Mouse (Mus musculus): ENCODE measurements around the gene Lrig2. TPM values are rescaled to one million over a fixed set of nuclear protein-coding genes. Genes with fewer than 3 reads are reported as not detected.

The Lrig2 gene
- polyA plus RNA-seq (2016; fragmentation: Nextera tagmentation; extraction: Ambion mirVana) = 35.2 and 37.1 TPM in 2 replicates

- no peaks in the 10 kb centered on the region for H3K9me3 ChIP-seq (replicated peaks)
- no peaks in the 10 kb centered on the region for H3K27me3 ChIP-seq
- peak within 1 kb of the TSS; percentile 91 for H3K9ac ChIP-seq
- peaks cover 18% of the 10 kb centered on the region for H3K4me1 ChIP-seq
- H3K36me3 ChIP-seq = no peaks in the 10 kb centered on the region
- WGBS = under 1% methylated on average over 67 of the region's 71 CpGs
- ATAC-seq (ENCODE audit: low FRiP score) = peak; percentile 98
- H3K27ac ChIP-seq = peak within 1 kb of the TSS; percentile 99
- peak within 1 kb of the TSS; percentile 64 for H3K4me2 ChIP-seq (replicated peaks)
- H3K4me3 ChIP-seq = peak within 1 kb of the TSS; percentile 93
Measured at GRCm38 (mm10) chr3:104511538-104512423, at the start of gene Lrig2. Gene Lrig2 (minus strand): TSS chr3:104511918.

GRCm38 (mm10) chr3:104556624-104557023 lies 44.9 kb upstream of the Lrig2 start:
- no peak overlapping the region for H3K9ac ChIP-seq
- H3K4me3 ChIP-seq = no peak overlapping the region
- H3K36me3 ChIP-seq = no peaks in the 10 kb centered on the region
- H3K27me3 ChIP-seq = no peaks in the 10 kb centered on the region
- H3K27ac ChIP-seq = no peak overlapping the region
- no peak overlapping the region for H3K4me2 ChIP-seq (replicated peaks)
- H3K9me3 ChIP-seq (replicated peaks) = no peaks in the 10 kb centered on the region
- H3K4me1 ChIP-seq = no peaks in the 10 kb centered on the region
- WGBS = 90% methylated on average over 1 of the region's 1 CpGs
- no peak for ATAC-seq (ENCODE audit: low FRiP score)

GRCm38 (mm10) chr3:104550594-104550993 lies 38.9 kb upstream of the Lrig2 start:
- H3K27ac ChIP-seq = no peak overlapping the region
- WGBS = 60% methylated on average over 3 of the region's 3 CpGs
- H3K4me3 ChIP-seq = no peak overlapping the region
- H3K4me2 ChIP-seq (replicated peaks) = no peak overlapping the region
- no peaks in the 10 kb centered on the region for H3K9me3 ChIP-seq (replicated peaks)
- H3K36me3 ChIP-seq = no peaks in the 10 kb centered on the region
- no peak overlapping the region for H3K9ac ChIP-seq
- H3K27me3 ChIP-seq = no peaks in the 10 kb centered on the region
- no peaks in the 10 kb centered on the region for H3K4me1 ChIP-seq
- no peak for ATAC-seq (ENCODE audit: low FRiP score)

DNA sequence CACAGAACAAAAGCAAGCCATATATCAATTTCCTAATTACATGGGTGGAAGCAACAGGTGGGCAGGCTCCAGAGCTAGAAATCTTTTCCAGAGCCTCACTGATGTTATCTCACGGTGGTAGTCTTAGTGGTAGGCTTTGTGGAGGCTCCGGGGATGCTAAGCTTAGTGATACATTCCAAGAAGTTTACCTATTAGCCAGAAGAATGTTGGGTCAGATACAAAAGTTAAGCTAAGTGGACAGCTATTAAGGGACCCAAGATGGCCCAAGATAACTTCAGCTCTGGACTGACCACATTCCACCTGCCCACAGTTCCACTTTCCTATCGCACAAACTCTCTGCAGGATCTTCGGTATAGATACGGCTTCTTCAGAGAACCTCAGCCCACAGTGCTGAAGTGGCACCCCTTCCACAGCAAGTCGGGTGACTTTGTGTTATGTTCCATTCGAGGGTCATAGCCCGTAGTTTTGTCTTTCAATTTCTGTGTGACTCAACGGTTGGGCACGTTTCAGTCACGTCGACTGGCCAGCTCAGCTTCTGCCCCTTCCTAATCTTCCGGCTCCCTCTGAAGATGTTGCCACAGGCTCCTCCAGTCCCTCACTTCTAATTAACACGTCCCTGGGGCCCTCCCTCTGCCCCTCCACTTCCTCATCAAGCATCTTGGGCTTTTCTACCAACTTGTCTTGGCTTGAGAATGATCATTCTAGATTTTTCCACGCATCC lies 36.8 kb upstream of the Lrig2 start:
- Histone ChIP-seq H3K27me3 (no peaks in the 10 kb centered on the region), H3K9ac (no peak overlapping the region), H3K36me3 (no peaks in the 10 kb centered on the region), H3K4me1 (no peaks in the 10 kb centered on the region), H3K4me3 (no peak overlapping the region), H3K27ac (no peak overlapping the region), H3K9me3 (replicated peaks) (no peaks in the 10 kb centered on the region), H3K4me2 (replicated peaks) (no peak overlapping the region)
- ATAC-seq (ENCODE audit: low FRiP score) = no peak
- 76% methylated on average over 15 of the region's 15 CpGs for WGBS

GRCm38 (mm10) chr3:104543825-104544224 lies 32.1 kb upstream of the Lrig2 start:
- no peak overlapping the region for H3K4me3 ChIP-seq
- peaks cover 12% of the 10 kb centered on the region for H3K4me1 ChIP-seq
- no peak overlapping the region for H3K4me2 ChIP-seq (replicated peaks)
- 95% methylated on average over 3 of the region's 3 CpGs for WGBS
- H3K36me3 ChIP-seq = no peaks in the 10 kb centered on the region
- H3K9ac ChIP-seq = no peak overlapping the region
- H3K27ac ChIP-seq = no peak overlapping the region
- ATAC-seq (ENCODE audit: low FRiP score) = no peak
- no peaks in the 10 kb centered on the region for H3K27me3 ChIP-seq
- H3K9me3 ChIP-seq (replicated peaks) = no peaks in the 10 kb centered on the region

DNA sequence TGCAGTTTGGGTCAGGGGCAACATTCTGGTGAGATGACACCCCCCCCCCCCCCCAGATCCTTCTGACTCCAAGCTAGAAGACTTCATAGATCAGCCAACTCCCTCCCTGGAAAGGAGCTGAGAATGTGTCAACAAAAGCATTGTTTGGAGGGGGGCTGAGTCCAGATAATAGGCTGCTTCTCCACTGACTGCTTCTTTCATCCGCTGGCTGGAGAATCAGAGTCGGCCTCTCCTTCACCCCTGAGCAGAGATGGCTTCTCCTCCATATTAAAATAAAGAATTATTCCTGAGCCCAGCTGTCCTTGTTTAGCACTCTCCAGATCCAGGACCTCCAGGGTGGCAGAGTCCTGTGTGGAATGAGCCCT lies 30.3 kb upstream of the Lrig2 start:
- Histone ChIP-seq H3K9ac (peak overlapping the region; percentile 49; the same call in 1 of the 2 replicates), H3K27me3 (no peaks in the 10 kb centered on the region), H3K4me3 (peak overlapping the region; percentile 22)

GRCm38 (mm10) chr3:104541139-104542064 lies 29.7 kb upstream of the Lrig2 start:
- Histone ChIP-seq H3K9me3 (replicated peaks) (no peaks in the 10 kb centered on the region), H3K27me3 (no peaks in the 10 kb centered on the region), H3K4me1 (peaks cover 12% of the 10 kb centered on the region), H3K4me3 (peak overlapping the region; percentile 22), H3K27ac (peak overlapping the region; percentile 73), H3K4me2 (replicated peaks) (peak overlapping the region; percentile 55), H3K9ac (peak overlapping the region; percentile 49; the same call in 1 of the 2 replicates), H3K36me3 (no peaks in the 10 kb centered on the region)
- WGBS = 6% methylated on average over 21 of the region's 21 CpGs
- ATAC-seq (ENCODE audit: low FRiP score) = peak; percentile 88

More for the DNA sequence above, 30.3 kb upstream of the Lrig2 start:
- no peaks in the 10 kb centered on the region for H3K9me3 ChIP-seq (replicated peaks)
- peak overlapping the region; percentile 55 for H3K4me2 ChIP-seq (replicated peaks)
- WGBS = 5% methylated on average over 2 of the region's 2 CpGs
- peak overlapping the region; percentile 73 for H3K27ac ChIP-seq
- peaks cover 12% of the 10 kb centered on the region for H3K4me1 ChIP-seq
- no peaks in the 10 kb centered on the region for H3K36me3 ChIP-seq
- ATAC-seq (ENCODE audit: low FRiP score) = peak; percentile 47

GRCm38 (mm10) chr3:104540480-104541138 lies 28.9 kb upstream of the Lrig2 start:
- Histone ChIP-seq H3K9ac (no peak overlapping the region), H3K9me3 (replicated peaks) (no peaks in the 10 kb centered on the region), H3K4me1 (peaks cover 12% of the 10 kb centered on the region), H3K4me2 (replicated peaks) (no peak overlapping the region), H3K27ac (no peak overlapping the region), H3K36me3 (no peaks in the 10 kb centered on the region), H3K27me3 (no peaks in the 10 kb centered on the region), H3K4me3 (no peak overlapping the region)
- WGBS = 55% methylated on average over 9 of the region's 9 CpGs
- no peak for ATAC-seq (ENCODE audit: low FRiP score)

DNA sequence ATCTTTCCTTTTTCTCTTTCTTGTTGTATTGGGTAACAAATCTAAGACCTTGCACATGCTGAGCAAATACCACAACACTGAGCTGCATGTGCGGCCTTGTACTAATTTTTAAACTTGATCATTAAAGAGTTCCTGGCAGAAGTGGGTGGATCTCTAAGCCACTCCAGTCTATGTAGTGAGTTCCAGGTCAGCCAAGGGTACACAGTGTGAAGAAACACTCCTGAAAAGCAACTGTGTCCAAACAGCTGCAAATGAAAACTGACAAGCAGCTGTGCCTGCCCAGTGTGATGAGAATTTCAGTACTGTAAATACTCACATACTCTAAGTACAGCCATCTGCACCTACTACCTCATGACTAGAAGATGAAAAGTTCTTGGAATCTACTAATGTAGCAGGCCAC lies 21.5 kb upstream of the Lrig2 start:
- no peaks in the 10 kb centered on the region for H3K27me3 ChIP-seq
- H3K27ac ChIP-seq = no peak overlapping the region
- no peaks in the 10 kb centered on the region for H3K36me3 ChIP-seq
- no peaks in the 10 kb centered on the region for H3K9me3 ChIP-seq (replicated peaks)
- H3K4me1 ChIP-seq = no peaks in the 10 kb centered on the region
- ATAC-seq (ENCODE audit: low FRiP score) = no peak
- no peak overlapping the region for H3K4me3 ChIP-seq
- 100% methylated on average over 1 of the region's 1 CpGs for WGBS
- H3K9ac ChIP-seq = no peak overlapping the region
- no peak overlapping the region for H3K4me2 ChIP-seq (replicated peaks)

- Histone ChIP-seq H3K9ac (no peak overlapping the region), H3K9me3 (replicated peaks) (no peaks in the 10 kb centered on the region), H3K27ac (no peak overlapping the region), H3K27me3 (no peaks in the 10 kb centered on the region; the same call in 1 of the 2 replicates), H3K4me3 (no peak overlapping the region), H3K4me2 (replicated peaks) (no peak overlapping the region), H3K4me1 (0 out of 2 replicates have a peak, but pooled peaks cover 4% of the 10 kb centered on the region), H3K36me3 (no peaks in the 10 kb centered on the region)
- WGBS = 76% methylated on average over 4 of the region's 4 CpGs
- no peak for ATAC-seq (ENCODE audit: low FRiP score)
Measured at GRCm38 (mm10) chr3:104526115-104526882, 14.6 kb upstream of the Lrig2 start.

- Histone ChIP-seq H3K27ac (no peak overlapping the region), H3K4me2 (replicated peaks) (no peak overlapping the region), H3K9ac (no peak overlapping the region), H3K4me3 (no peak overlapping the region), H3K27me3 (no peaks in the 10 kb centered on the region; the same call in 1 of the 2 replicates), H3K36me3 (no peaks in the 10 kb centered on the region), H3K9me3 (replicated peaks) (no peaks in the 10 kb centered on the region), H3K4me1 (0 out of 2 replicates have a peak, but pooled peaks cover 4% of the 10 kb centered on the region)
- 26% methylated on average over 2 of the region's 2 CpGs for WGBS
- ATAC-seq (ENCODE audit: low FRiP score) = no peak
Measured at GRCm38 (mm10) chr3:104525516-104525915, 13.8 kb upstream of the Lrig2 start.
